Mouse (Mus musculus) liver, embryonic 14.5 days (tissue): ENCODE measurements around the gene Larp4b.

ENCODE experiments used
- CTCF ChIP-seq: IDR thresholded peaks from 2 replicates; pipeline ENCODE4 v1.5.1; 2016; ENCODE audit warnings: antibody characterized with exemption, low read depth, control low read depth
- EP300 ChIP-seq: IDR thresholded peaks from 2 replicates; pipeline ENCODE4 v1.6.1; 2016; ENCODE audit warnings: antibody characterized with exemption, low read depth

DNA sequence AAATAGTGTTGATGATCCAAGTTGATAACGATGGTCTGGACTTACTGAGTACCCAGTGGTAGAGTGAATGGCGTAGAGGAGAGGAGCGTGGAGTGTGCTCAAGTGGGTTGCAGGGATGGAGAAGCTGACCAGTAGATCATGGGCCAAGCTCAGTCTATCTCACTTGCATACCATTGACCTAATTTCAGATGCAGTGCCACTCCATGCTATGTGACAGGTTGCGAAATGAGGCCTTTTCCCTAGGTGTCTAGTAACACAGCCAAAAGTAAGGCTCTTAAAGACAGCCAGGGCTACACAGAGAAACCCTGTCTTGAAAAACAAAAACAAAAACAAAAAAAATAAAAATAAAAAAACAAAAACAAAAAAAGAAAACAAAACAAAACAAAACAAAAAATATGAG lies 35.0 kb upstream of the Larp4b start:
- no peak for TF ChIP-seq CTCF
- TF ChIP-seq EP300 = no peak
